Mouse (Mus musculus): ENCODE results near the gene Cyba. TPM values are rescaled to one million over a fixed set of nuclear protein-coding genes. Genes with fewer than 3 reads are reported as not detected.
A peak's percentile ranks its signal among the peaks of the same experiment; 100 is the strongest.

Gene Cyba
- polyA plus RNA-seq, 1 experiment from 2014 or later: 101 TPM

- Histone ChIP-seq H3K36me3 (peaks cover 49% of the 10 kb centered on the region), H3K4me3 (replicated peaks) (no peak overlapping the region), H3K9me3 (peaks cover 5% of the 10 kb centered on the region; the same call in 1 of the 2 replicates), H3K27ac (0 out of 2 replicates have a peak overlapping the region, but pooled peaks have one; percentile 66), H3K9ac (replicated peaks) (peak overlapping the region; percentile 83), H3K27me3 (no peaks in the 10 kb centered on the region), H3K4me1 (replicated peaks) (peaks cover 19% of the 10 kb centered on the region), H3K4me2 (peak overlapping the region; percentile 91)
- no peak for ATAC-seq (ENCODE audit: insufficient number of reproducible peaks, insufficient read depth, low FRiP score, low TSS enrichment, low read depth)
- WGBS: 68% methylated on average over 11 of the region's 11 CpGs
Measured at GRCm38 (mm10) chr8:122433269-122433905, 657 bp upstream of the Cyba start.

DNA sequence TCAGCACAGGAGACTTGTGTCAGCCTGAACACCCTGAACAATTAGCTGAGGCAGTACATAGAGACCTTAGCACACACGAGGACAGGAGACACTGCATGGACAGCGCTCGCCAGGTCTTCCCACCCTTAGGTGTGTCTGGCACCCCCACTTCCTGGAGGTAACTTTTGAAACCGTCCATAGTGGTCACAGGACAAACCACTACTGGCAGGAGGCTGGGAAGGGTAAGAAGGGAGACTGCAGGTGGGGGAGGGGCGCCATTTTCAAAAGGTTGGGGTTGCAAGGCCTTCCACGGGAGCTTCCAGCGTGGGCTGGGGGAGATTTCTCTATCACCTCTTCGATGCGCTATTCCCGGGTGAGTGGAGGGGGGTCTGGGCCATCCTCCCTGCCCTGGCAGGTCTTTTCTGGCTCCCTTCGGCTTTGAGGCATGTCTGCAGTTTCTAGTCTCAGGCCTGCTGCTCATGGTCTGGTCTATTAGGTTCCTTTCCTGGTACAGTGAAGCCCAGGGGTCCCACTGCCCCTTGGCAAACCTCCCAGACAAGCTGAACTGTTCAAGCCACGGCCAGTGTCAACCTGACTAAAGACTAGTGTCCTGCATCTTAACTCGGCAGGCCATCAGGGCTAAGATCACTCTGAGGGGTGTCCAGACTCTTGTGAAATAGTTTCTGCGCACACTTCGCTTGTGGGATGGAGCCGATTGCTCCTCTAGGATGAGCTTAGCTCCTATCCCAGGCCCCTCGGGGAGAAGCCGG, 862 bp downstream of the Cyba start:
- ATAC-seq (ENCODE audit: insufficient number of reproducible peaks, insufficient read depth, low FRiP score, low TSS enrichment, low read depth): no peak
- no peaks in the 10 kb centered on the region for H3K27me3 ChIP-seq
- peak overlapping the region; percentile 66 for H3K27ac ChIP-seq
- H3K9ac ChIP-seq (replicated peaks): peak overlapping the region; percentile 83
- H3K36me3 ChIP-seq: peaks cover 34% of the 10 kb centered on the region
- H3K4me2 ChIP-seq: peak overlapping the region; percentile 91
- peak overlapping the region; percentile 60 for H3K4me3 ChIP-seq (replicated peaks)
- H3K4me1 ChIP-seq (replicated peaks): peaks cover 19% of the 10 kb centered on the region
- H3K9me3 ChIP-seq: peaks cover 5% of the 10 kb centered on the region; the same call in 1 of the 2 replicates
- WGBS: 34% methylated on average over 18 of the region's 18 CpGs

GRCm38 (mm10) chr8:122430646-122431045, 2.1 kb downstream of the Cyba start:
- H3K27ac ChIP-seq: no peak overlapping the region
- peaks cover 19% of the 10 kb centered on the region for H3K4me1 ChIP-seq (replicated peaks)
- H3K9ac ChIP-seq (replicated peaks): no peak overlapping the region
- WGBS: 80% methylated on average over 3 of the region's 3 CpGs
- H3K27me3 ChIP-seq: no peaks in the 10 kb centered on the region
- ATAC-seq (ENCODE audit: insufficient number of reproducible peaks, insufficient read depth, low FRiP score, low TSS enrichment, low read depth): no peak
- H3K4me2 ChIP-seq: no peak overlapping the region
- no peak overlapping the region for H3K4me3 ChIP-seq (replicated peaks)
- H3K36me3 ChIP-seq: peaks cover 25% of the 10 kb centered on the region
- peaks cover 4% of the 10 kb centered on the region; the same call in 1 of the 2 replicates for H3K9me3 ChIP-seq

GRCm38 (mm10) chr8:122430058-122430636, 2.6 kb downstream of the Cyba start:
- no peak overlapping the region for H3K9ac ChIP-seq (replicated peaks)
- H3K4me1 ChIP-seq (replicated peaks): peaks cover 19% of the 10 kb centered on the region
- ATAC-seq (ENCODE audit: insufficient number of reproducible peaks, insufficient read depth, low FRiP score, low TSS enrichment, low read depth): no peak
- H3K4me2 ChIP-seq: no peak overlapping the region; the same call in 1 of the 2 replicates
- H3K36me3 ChIP-seq: peaks cover 25% of the 10 kb centered on the region
- H3K4me3 ChIP-seq (replicated peaks): no peak overlapping the region
- no peaks in the 10 kb centered on the region for H3K27me3 ChIP-seq
- WGBS: 84% methylated on average over 10 of the region's 10 CpGs
- no peaks in the 10 kb centered on the region for H3K9me3 ChIP-seq
- no peak overlapping the region for H3K27ac ChIP-seq

GRCm38 (mm10) chr8:122428163-122428562, 4.6 kb downstream of the Cyba start:
- whole genome bisulfite sequencing: 88% methylated on average over 9 of the region's 9 CpGs
- no peak overlapping the region for H3K4me3 ChIP-seq (replicated peaks)
- ATAC-seq (ENCODE audit: insufficient number of reproducible peaks, insufficient read depth, low FRiP score, low TSS enrichment, low read depth): no peak
- H3K4me2 ChIP-seq: no peak overlapping the region
- no peak overlapping the region for H3K9ac ChIP-seq (replicated peaks)
- no peak overlapping the region for H3K27ac ChIP-seq
- peaks cover 10% of the 10 kb centered on the region for H3K36me3 ChIP-seq
- H3K4me1 ChIP-seq (replicated peaks): peaks cover 17% of the 10 kb centered on the region
- no peaks in the 10 kb centered on the region for H3K9me3 ChIP-seq
- no peaks in the 10 kb centered on the region for H3K27me3 ChIP-seq

- no peaks in the 10 kb centered on the region for H3K9me3 ChIP-seq
- peaks cover 12% of the 10 kb centered on the region for H3K4me1 ChIP-seq (replicated peaks)
- no peak overlapping the region for H3K27ac ChIP-seq
- H3K4me3 ChIP-seq (replicated peaks): no peak overlapping the region
- peaks cover 10% of the 10 kb centered on the region for H3K36me3 ChIP-seq
- H3K9ac ChIP-seq (replicated peaks): no peak overlapping the region
- WGBS: 94% methylated on average over 7 of the region's 7 CpGs
- no peak for ATAC-seq (ENCODE audit: insufficient number of reproducible peaks, insufficient read depth, low FRiP score, low TSS enrichment, low read depth)
- no peaks in the 10 kb centered on the region for H3K27me3 ChIP-seq
- H3K4me2 ChIP-seq: no peak overlapping the region
Measured at GRCm38 (mm10) chr8:122427607-122428006, 5.1 kb downstream of the Cyba start.

GRCm38 (mm10) chr8:122426145-122426544, 6.6 kb downstream of the Cyba start:
- no peak overlapping the region for H3K9ac ChIP-seq (replicated peaks)
- ATAC-seq (ENCODE audit: insufficient number of reproducible peaks, insufficient read depth, low FRiP score, low TSS enrichment, low read depth): no peak

DNA sequence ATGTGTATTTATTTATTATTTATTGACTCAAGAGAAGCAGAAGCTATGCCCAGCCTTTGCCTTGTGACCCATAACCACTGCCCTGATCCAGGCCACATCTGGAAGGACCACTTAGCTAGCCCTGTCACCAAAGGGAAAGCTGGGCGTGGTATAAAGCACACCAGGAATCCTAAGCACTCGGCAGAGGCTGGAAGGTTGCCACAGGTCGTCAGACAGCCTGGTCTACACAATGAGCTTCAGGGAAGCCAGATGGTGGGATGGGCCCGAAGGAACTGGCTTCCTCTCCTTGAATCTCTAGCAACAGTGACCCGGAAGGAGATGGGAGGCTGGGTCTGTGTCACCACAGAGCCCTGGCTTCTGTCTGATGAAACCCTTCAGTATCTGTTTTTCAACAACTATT, 9.1 kb downstream of the Cyba start:
- Histone ChIP-seq H3K36me3 (peaks cover 18% of the 10 kb centered on the region), H3K9me3 (no peaks in the 10 kb centered on the region), H3K4me2 (no peak overlapping the region), H3K4me1 (replicated peaks) (no peaks in the 10 kb centered on the region), H3K27ac (no peak overlapping the region), H3K9ac (replicated peaks) (no peak overlapping the region), H3K27me3 (no peaks in the 10 kb centered on the region), H3K4me3 (replicated peaks) (no peak overlapping the region)
- no peak for ATAC-seq (ENCODE audit: insufficient number of reproducible peaks, insufficient read depth, low FRiP score, low TSS enrichment, low read depth)
- 56% methylated on average over 5 of the region's 5 CpGs for WGBS

More at GRCm38 (mm10) chr8:122426145-122426544, 6.6 kb downstream of the Cyba start:
- Histone ChIP-seq H3K27me3 (no peaks in the 10 kb centered on the region), H3K4me3 (replicated peaks) (no peak overlapping the region), H3K9me3 (no peaks in the 10 kb centered on the region), H3K27ac (no peak overlapping the region), H3K4me1 (replicated peaks) (no peaks in the 10 kb centered on the region), H3K36me3 (peaks cover 10% of the 10 kb centered on the region), H3K4me2 (no peak overlapping the region)
- WGBS: 77% methylated on average over 9 of the region's 9 CpGs

DNA sequence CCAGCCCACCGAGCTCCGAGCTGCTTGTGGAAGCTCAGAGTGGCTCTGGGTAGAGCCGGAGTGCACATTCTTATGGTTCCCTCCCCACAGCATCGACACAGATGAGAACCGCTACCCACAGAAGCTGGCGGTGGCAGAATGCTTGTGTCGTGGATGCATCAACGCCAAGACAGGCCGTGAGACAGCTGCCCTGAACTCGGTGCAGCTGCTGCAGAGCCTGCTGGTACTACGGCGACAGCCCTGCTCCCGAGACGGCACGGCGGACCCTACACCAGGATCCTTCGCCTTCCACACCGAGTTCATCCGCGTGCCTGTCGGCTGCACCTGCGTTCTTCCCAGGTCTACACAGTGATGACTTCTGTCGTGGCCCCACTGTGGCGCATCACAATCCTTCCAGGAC, 9.5 kb downstream of the Cyba start:
- H3K4me2 ChIP-seq: no peak overlapping the region

GRCm38 (mm10) chr8:122421376-122422070, 11.2 kb downstream of the Cyba start, which contains the start of gene Il17c:
Il17c (plus strand) TSS chr8:122422020.
- no peaks in the 10 kb centered on the region for H3K4me1 ChIP-seq (replicated peaks)
- H3K4me3 ChIP-seq (replicated peaks): no peak within 1 kb of the TSS
- no peak within 1 kb of the TSS for H3K9ac ChIP-seq (replicated peaks)
- H3K27me3 ChIP-seq: no peaks in the 10 kb centered on the region
- peaks cover 38% of the 10 kb centered on the region for H3K36me3 ChIP-seq
- H3K27ac ChIP-seq: no peak within 1 kb of the TSS
- WGBS: 80% methylated on average over 14 of the region's 14 CpGs
- H3K9me3 ChIP-seq: no peaks in the 10 kb centered on the region
- no peak for ATAC-seq (ENCODE audit: insufficient number of reproducible peaks, insufficient read depth, low FRiP score, low TSS enrichment, low read depth)
- H3K4me2 ChIP-seq: no peak within 1 kb of the TSS

More for the DNA sequence above, 9.5 kb downstream of the Cyba start:
- Histone ChIP-seq H3K9ac (replicated peaks) (no peak overlapping the region), H3K27ac (no peak overlapping the region), H3K4me1 (replicated peaks) (no peaks in the 10 kb centered on the region), H3K27me3 (no peaks in the 10 kb centered on the region), H3K4me3 (replicated peaks) (no peak overlapping the region), H3K9me3 (no peaks in the 10 kb centered on the region), H3K36me3 (peaks cover 23% of the 10 kb centered on the region)
- WGBS: 87% methylated on average over 24 of the region's 24 CpGs
- no peak for ATAC-seq (ENCODE audit: insufficient number of reproducible peaks, insufficient read depth, low FRiP score, low TSS enrichment, low read depth)
